Mouse (Mus musculus): ENCODE data around the gene Cmklr1.

Cmklr1 gene

GRCm38 (mm10) chr5:113670110-113670509 is 19.9 kb upstream of the Cmklr1 start:
- CTCF ChIA-PET = no interaction called here
- POLR2A ChIA-PET = no interaction called here

- ChIA-PET POLR2A (interaction anchor here (0.6 to 2.7 kb wide), 48 partner anchors 8 to 1332 kb away, joined by 3 to 37 read pairs (median 4); partner anchors contain the start of gene 1700069L16Rik (in 2 of the 4)), CTCF (interaction anchor here (0.5 to 1.3 kb wide), 14 partner anchors 10 to 1133 kb away, joined by 3 to 7 read pairs (median 3); partner anchors contain the start of genes 1700069L16Rik (in 1 of the 4) and Cmklr1 (in 1 of the 4))
These were observed 14.5 kb upstream of the Cmklr1 start for GRCm38 (mm10) chr5:113664629-113665195.

GRCm38 (mm10) chr5:113664127-113664526 is 13.9 kb upstream of the Cmklr1 start:
- POLR2A ChIA-PET = interaction anchor here (0.6 to 2.7 kb wide), 48 partner anchors 8 to 1331 kb away, joined by 3 to 37 read pairs (median 4); partner anchors contain the start of gene 1700069L16Rik (in 2 of the 4)
- CTCF ChIA-PET = interaction anchor here (0.6 to 1.3 kb wide), 13 partner anchors 11 to 348 kb away, joined by 3 to 7 read pairs (median 3); partner anchors contain the start of genes 1700069L16Rik (in 1 of the 4) and Cmklr1 (in 1 of the 4)

DNA sequence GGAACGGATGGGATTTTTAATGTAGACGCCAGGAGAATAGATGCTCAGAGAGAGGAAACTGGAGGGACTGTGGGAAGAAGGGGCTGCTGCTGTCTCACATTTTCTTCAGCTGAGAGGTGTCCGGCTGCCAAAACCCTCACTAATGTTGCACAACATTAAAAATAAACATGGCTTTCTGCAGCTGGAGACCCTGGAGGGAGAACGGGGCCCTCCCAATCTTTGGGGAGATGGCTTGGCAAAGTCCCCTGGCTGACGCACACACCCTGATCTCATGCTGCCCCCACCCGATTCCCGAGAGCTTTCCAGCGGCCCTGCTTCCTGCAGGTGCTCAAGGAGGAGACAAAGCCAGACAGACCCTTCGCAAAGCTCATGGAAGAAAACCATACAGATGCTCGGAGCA is 10.6 kb upstream of the Cmklr1 start:
- POLR2A ChIA-PET = interaction anchor here in 3 of 4 experiments (0.7 to 3.0 kb wide), 18 partner anchors 8 to 234 kb away, joined by 3 to 19 read pairs (median 4); partner anchors contain the start of gene Cmklr1 (in 2 of the 3)
- CTCF ChIA-PET = interaction anchor here in 3 of 4 experiments (0.6 to 1.0 kb wide), 4 partner anchors 9 to 182 kb away, joined by 3 read pairs; no protein-coding TSS in a partner anchor

- ChIA-PET POLR2A (interaction anchor here (0.8 to 4.9 kb wide), 17 partner anchors 8 to 148 kb away, joined by 3 to 32 read pairs (median 4); no protein-coding TSS in a partner anchor), CTCF (interaction anchor here in 3 of 4 experiments (0.6 to 1.5 kb wide), 5 partner anchors 11 to 300 kb away, joined by 3 to 9 read pairs (median 4); no protein-coding TSS in a partner anchor)
These were observed 4.6 kb upstream of the Cmklr1 start for GRCm38 (mm10) chr5:113654821-113655220.

DNA sequence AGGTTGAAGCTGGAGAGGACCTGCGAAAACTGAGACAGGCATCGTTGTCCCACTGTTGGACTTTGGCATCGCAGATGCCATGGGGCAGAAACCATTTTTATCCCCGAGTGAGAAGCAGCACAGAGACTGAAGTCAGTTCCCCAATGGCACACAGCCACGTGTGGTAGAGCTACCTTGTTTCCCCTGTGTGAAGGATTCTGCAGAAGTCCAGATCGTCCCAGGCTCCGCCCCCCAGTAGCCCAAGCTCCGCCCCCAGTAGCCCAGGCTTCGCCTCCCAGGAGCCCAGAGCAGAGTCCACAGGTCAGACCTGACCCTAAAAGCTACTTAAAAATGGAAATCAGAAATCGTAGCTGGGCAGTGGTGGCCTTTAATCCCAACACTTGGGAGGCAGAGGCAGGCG is 4.0 kb upstream of the Cmklr1 start:
- CTCF ChIA-PET = interaction anchor here (0.5 to 1.5 kb wide), 15 partner anchors 10 to 283 kb away, joined by 3 to 9 read pairs (median 4); partner anchors contain the start of gene 1700069L16Rik (in 1 of the 4)
- POLR2A ChIA-PET = interaction anchor here (0.6 to 4.9 kb wide), 27 partner anchors 9 to 422 kb away, joined by 3 to 32 read pairs (median 3); no protein-coding TSS in a partner anchor

DNA sequence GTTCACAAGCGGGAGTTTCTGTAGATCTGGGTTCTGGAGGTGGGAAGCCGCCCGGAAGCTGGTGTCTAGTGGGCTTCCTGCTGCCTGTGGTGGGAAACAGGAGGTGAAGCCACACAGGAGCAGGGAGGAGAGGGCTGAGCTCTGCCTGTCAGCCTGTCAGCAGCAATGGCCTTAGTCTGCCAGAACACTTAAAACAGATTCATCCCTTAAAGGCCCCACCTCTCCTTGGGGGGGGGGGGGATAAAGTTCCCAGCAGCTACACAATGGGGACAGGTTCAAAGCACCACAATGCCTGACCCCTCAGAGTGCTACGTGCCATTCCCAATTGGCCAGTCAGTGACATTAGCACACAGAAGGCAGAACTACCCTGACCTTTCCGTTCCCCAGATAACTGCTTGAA is 2.0 kb upstream of the Cmklr1 start:
- CTCF ChIA-PET = interaction anchor here in 3 of 4 experiments (0.6 to 1.4 kb wide), 4 partner anchors 9 to 685 kb away, joined by 3 to 13 read pairs (median 4); partner anchors contain the start of gene 1700069L16Rik (in 1 of the 3)
- POLR2A ChIA-PET = interaction anchor here in 3 of 4 experiments (0.6 to 4.9 kb wide), 18 partner anchors 8 to 355 kb away, joined by 3 to 32 read pairs (median 4); no protein-coding TSS in a partner anchor

GRCm38 (mm10) chr5:113648647-113649211 is 1.5 kb downstream of the Cmklr1 start:
- POLR2A ChIA-PET = interaction anchor here in 1 of 4 experiments (0.6 to 1.2 kb wide), 3 partner anchors 9 to 1749 kb away, joined by 3 read pairs; no protein-coding TSS in a partner anchor
- CTCF ChIA-PET = interaction anchor here in 1 of 4 experiments (0.6 kb wide), 1 partner anchor 30 kb away, joined by 4 read pairs; no protein-coding TSS in a partner anchor

- CTCF ChIA-PET = interaction anchor here in 1 of 4 experiments (0.7 kb wide), 1 partner anchor 19 kb away, joined by 4 read pairs; no protein-coding TSS in a partner anchor
- POLR2A ChIA-PET = interaction anchor here in 1 of 4 experiments (0.5 kb wide), 1 partner anchor 69 kb away, joined by 3 read pairs; no protein-coding TSS in a partner anchor
These were observed 3.1 kb downstream of the Cmklr1 start for GRCm38 (mm10) chr5:113647141-113647540.

DNA sequence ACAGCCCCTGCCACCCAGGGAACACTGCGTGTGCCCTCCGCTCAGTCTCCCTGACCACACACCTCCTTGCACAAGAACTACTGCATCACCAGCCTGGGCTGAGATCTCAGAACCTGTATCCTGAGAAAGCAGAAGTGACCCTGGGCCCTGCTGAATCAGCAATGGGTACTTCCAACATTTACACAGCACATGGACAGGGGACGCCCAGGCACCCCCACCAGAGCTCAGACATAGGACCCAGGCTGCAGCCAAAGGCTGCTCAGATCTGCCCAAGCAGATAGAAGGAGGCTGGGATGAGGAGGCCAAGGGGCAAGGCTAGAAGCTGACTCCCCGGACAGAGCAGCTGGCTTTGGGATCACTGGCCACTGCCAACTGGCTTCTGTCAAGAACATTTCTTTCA is 5.7 kb downstream of the Cmklr1 start:
- ChIA-PET POLR2A (interaction anchor here in 3 of 4 experiments (0.5 to 2.2 kb wide), 18 partner anchors 8 to 268 kb away, joined by 3 to 13 read pairs (median 4); partner anchors contain the start of gene 1700069L16Rik (in 1 of the 3)), CTCF (interaction anchor here in 3 of 4 experiments (0.6 to 1.4 kb wide), 3 partner anchors 9 to 279 kb away, joined by 3 to 9 read pairs (median 6); no protein-coding TSS in a partner anchor)

DNA sequence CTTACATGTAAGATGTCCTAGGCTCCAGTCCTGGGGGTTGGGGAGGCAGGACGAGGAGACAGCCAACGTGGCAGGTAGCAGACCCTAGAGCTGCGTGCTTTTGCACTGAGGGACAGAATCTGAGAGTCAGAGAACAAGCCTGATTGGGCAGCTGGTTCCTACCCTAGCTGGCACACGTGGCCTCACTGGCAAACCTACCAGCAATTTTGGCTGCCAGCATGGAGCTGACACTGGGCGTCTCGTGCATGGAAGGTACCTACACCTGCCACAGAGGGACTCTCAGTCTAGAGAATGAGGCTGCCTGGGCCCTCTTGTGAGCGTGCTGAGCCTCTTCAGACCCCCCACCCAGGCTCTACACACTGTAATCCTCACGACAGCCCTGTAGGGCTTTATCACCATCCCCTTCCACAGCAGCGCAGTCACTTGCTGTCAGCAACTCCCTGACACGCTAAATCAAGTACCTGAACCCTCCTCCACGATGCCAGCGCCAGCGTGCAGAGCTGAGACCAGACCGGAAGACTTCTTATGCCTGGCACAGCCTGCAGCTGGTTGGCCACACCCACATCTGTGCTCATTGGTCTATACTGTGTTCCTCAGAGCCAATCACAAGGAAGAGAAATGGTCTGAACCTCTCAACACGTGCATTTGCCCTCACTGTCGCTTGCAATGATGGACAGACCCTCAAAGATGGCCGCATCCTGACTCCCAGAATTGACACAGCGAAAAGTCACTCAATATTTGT is 6.9 kb downstream of the Cmklr1 start:
- CTCF ChIA-PET = interaction anchor here in 2 of 4 experiments (0.6 to 1.4 kb wide), 4 partner anchors 11 to 364 kb away, joined by 3 to 9 read pairs (median 4); no protein-coding TSS in a partner anchor
- POLR2A ChIA-PET = interaction anchor here (0.6 to 2.2 kb wide), 28 partner anchors 8 to 267 kb away, joined by 3 to 13 read pairs (median 4); partner anchors contain the start of gene 1700069L16Rik (in 1 of the 4)

DNA sequence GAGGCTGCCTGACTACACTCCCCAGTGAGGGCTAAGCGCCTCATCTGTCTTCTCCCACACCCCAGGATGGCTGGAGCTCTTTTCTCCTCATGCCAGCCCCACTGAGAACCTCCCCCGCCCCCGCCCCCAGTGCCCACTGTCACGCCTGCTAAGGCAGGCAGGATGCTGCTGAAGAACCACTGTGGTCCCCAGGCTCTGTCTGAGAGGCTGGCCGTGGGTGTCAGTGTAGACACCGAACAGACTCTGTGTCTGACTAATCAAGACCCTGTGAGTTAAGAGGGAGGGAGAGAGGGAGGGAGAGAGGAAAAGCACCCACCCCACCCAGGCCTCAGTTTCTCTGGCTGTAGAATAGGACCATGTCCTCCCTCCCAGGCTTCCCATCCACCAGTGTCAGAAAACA is 9.2 kb downstream of the Cmklr1 start:
- POLR2A ChIA-PET = interaction anchor here in 1 of 4 experiments (0.5 to 0.6 kb wide), 3 partner anchors 25 to 355 kb away, joined by 3 read pairs; no protein-coding TSS in a partner anchor

GRCm38 (mm10) chr5:113639126-113639525 is 11.1 kb downstream of the Cmklr1 start:
- ChIA-PET CTCF (no interaction called here), POLR2A (interaction anchor here in 1 of 4 experiments (1.6 kb wide), 1 partner anchor 10 kb away, joined by 3 read pairs; no protein-coding TSS in a partner anchor)

More for the DNA sequence above, 9.2 kb downstream of the Cmklr1 start:
- CTCF ChIA-PET = interaction anchor here in 1 of 4 experiments (0.6 kb wide), 1 partner anchor 274 kb away, joined by 4 read pairs; no protein-coding TSS in a partner anchor

- POLR2A ChIA-PET = interaction anchor here in 1 of 4 experiments (1.8 kb wide), 1 partner anchor 9 kb away, joined by 7 read pairs; no protein-coding TSS in a partner anchor
These were observed 12.2 kb downstream of the Cmklr1 start for GRCm38 (mm10) chr5:113638055-113638454.

GRCm38 (mm10) chr5:113637631-113638030 is 12.6 kb downstream of the Cmklr1 start:
- ChIA-PET CTCF (interaction anchor here in 2 of 4 experiments (0.6 to 1.1 kb wide), 2 partner anchors 155 to 196 kb away, joined by 4 to 6 read pairs; no protein-coding TSS in a partner anchor), POLR2A (interaction anchor here in 2 of 4 experiments (1.2 to 1.8 kb wide), 2 partner anchors 8 to 37 kb away, joined by 3 to 7 read pairs; no protein-coding TSS in a partner anchor)

More at GRCm38 (mm10) chr5:113638055-113638454, 12.2 kb downstream of the Cmklr1 start:
- CTCF ChIA-PET = interaction anchor here in 2 of 4 experiments (0.6 to 1.1 kb wide), 2 partner anchors 156 to 196 kb away, joined by 4 to 6 read pairs; no protein-coding TSS in a partner anchor

DNA sequence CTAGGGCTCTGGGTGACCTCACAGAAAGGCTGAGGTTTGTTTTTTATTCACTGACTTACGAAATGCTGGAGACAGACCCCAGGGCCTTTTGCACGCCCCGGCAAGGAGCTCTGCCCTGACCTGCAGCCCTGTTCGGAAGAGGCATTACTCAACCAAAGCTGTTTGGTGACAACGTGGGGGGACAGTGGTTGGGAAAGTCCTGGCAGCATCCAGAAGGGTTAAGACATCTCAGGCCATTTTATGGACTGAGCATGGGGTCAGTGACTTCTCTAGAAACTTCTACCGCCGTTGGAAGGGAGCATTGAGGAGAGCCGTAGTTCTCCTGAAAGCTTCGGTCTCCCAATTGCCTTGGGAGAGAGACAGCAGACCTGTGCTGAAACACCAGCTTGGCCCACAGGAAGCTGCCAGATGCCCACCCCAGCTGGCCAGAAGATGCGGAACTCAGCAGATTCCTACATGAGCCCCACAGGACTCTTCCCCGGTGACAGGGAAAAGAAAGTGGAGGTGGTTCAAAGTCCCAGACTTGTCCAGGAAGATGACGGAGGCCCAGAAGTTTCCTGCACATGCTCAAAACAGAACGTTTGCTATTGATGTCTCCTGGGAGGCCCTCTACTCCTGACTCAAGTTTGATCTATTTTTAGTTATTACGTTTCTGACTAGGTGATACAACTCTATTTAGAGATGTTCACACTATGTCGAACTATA is 14.2 kb downstream of the Cmklr1 start:
- POLR2A ChIA-PET = interaction anchor here in 2 of 4 experiments (1.0 to 1.9 kb wide), 2 partner anchors 18 to 51 kb away, joined by 3 to 7 read pairs; no protein-coding TSS in a partner anchor
- CTCF ChIA-PET = interaction anchor here in 1 of 4 experiments (0.6 kb wide), 1 partner anchor 295 kb away, joined by 3 read pairs; no protein-coding TSS in a partner anchor
